Mouse (Mus musculus): ENCODE measurements around the gene Ssr4.
A peak's percentile ranks its signal among the peaks of the same experiment; 100 is the strongest.

Gene Ssr4

GRCm38 (mm10) chrX:73815072-73815471, 28.2 kb downstream of the Ssr4 start:
- DNase-seq: no peak

- no peak for DNase-seq
These were observed 29.9 kb downstream of the Ssr4 start for GRCm38 (mm10) chrX:73816596-73817314.

- DNase-seq: no peak
These were observed 36.9 kb downstream of the Ssr4 start for GRCm38 (mm10) chrX:73823747-73824146.

- DNase-seq: peak; percentile 30
These were observed 37.6 kb downstream of the Ssr4 start, which contains the start of gene Pdzd4 for GRCm38 (mm10) chrX:73824185-73825151. TSS of gene Pdzd4 (minus strand) at chrX:73824969.

GRCm38 (mm10) chrX:73835731-73836130, 48.9 kb downstream of the Ssr4 start:
- no peak for DNase-seq

- no peak for DNase-seq
These were observed 49.9 kb downstream of the Ssr4 start for GRCm38 (mm10) chrX:73836691-73837090.

Data from lung, postnatal 36 days (tissue).